Mouse (Mus musculus) cerebellum, postnatal 4 days (tissue): ENCODE measurements around the gene Insig1.
A peak's percentile ranks its signal among the peaks of the same experiment; 100 is the strongest.

Source experiments
- DNase-seq, 2 experiments: peaks; one replicate each; pipeline ENCODE4 v3.0.0; 2022; ENCODE audit warnings: low spot score in 2 of 2, mixed read lengths in 1 of 2

Insig1 gene

GRCm38 (mm10) chr5:28118531-28118925 is 47.4 kb downstream of the Insig1 start:
- DNase-seq: no peak

GRCm38 (mm10) chr5:28119576-28119975 is 48.4 kb downstream of the Insig1 start:
- DNase-seq: no peak

GRCm38 (mm10) chr5:28122491-28123454 is 51.6 kb downstream of the Insig1 start:
- peak; percentile 53 to 81 for DNase-seq

GRCm38 (mm10) chr5:28123455-28123825 is 52.3 kb downstream of the Insig1 start:
- no peak for DNase-seq

GRCm38 (mm10) chr5:28124321-28125230 is 53.4 kb downstream of the Insig1 start:
- DNase-seq: no peak
